Mouse (Mus musculus) urinary bladder, postnatal 25 days (tissue): ENCODE measurements around the gene Rtp4.

Experiments used
- DNase-seq: peaks from one replicate; pipeline ENCODE4 v3.0.0; 2022; ENCODE audit warnings: low spot score

Rtp4 gene

GRCm38 (mm10) chr16:23520235-23520871 is at the start of gene Rtp4, which contains the start of gene Masp1:
Gene Rtp4 (plus strand): TSS chr16:23520291.
Gene Masp1 (minus strand): TSS chr16:23520815.
- DNase-seq: no peak

GRCm38 (mm10) chr16:23471551-23471950 is 48.5 kb upstream of the Rtp4 start:
- DNase-seq: no peak

GRCm38 (mm10) chr16:23472046-23472445 is 48.0 kb upstream of the Rtp4 start:
- no peak for DNase-seq

- no peak for DNase-seq
Observed at GRCm38 (mm10) chr16:23475651-23476050, 44.4 kb upstream of the Rtp4 start.

GRCm38 (mm10) chr16:23476598-23476997 is 43.5 kb upstream of the Rtp4 start:
- DNase-seq: no peak

GRCm38 (mm10) chr16:23479872-23480603 is 40.1 kb upstream of the Rtp4 start:
- DNase-seq: no peak

- DNase-seq: no peak
Observed at GRCm38 (mm10) chr16:23482218-23482617, 37.9 kb upstream of the Rtp4 start.

- no peak for DNase-seq
Observed at GRCm38 (mm10) chr16:23482846-23483245, 37.2 kb upstream of the Rtp4 start.

GRCm38 (mm10) chr16:23483292-23483691 is 36.8 kb upstream of the Rtp4 start:
- no peak for DNase-seq

- DNase-seq: no peak
Observed at GRCm38 (mm10) chr16:23492783-23493182, 27.3 kb upstream of the Rtp4 start.

- no peak for DNase-seq
Observed at GRCm38 (mm10) chr16:23496245-23496924, 23.7 kb upstream of the Rtp4 start.

GRCm38 (mm10) chr16:23497440-23497839 is 22.7 kb upstream of the Rtp4 start:
- no peak for DNase-seq

GRCm38 (mm10) chr16:23497881-23498280 is 22.2 kb upstream of the Rtp4 start:
- no peak for DNase-seq

- no peak for DNase-seq
Observed at GRCm38 (mm10) chr16:23498691-23499131, 21.4 kb upstream of the Rtp4 start.

- DNase-seq: no peak
Observed at GRCm38 (mm10) chr16:23500558-23500957, 19.5 kb upstream of the Rtp4 start.

- DNase-seq: no peak
Observed at GRCm38 (mm10) chr16:23501288-23501687, 18.8 kb upstream of the Rtp4 start.

- DNase-seq: no peak
Observed at GRCm38 (mm10) chr16:23502478-23502877, 17.6 kb upstream of the Rtp4 start.

- DNase-seq: no peak
Observed at GRCm38 (mm10) chr16:23503351-23503750, 16.7 kb upstream of the Rtp4 start.

GRCm38 (mm10) chr16:23504320-23504744 is 15.8 kb upstream of the Rtp4 start:
- no peak for DNase-seq

GRCm38 (mm10) chr16:23505904-23506687 is 14.0 kb upstream of the Rtp4 start:
- DNase-seq: no peak

- DNase-seq: no peak
Observed at GRCm38 (mm10) chr16:23511166-23511935, 8.7 kb upstream of the Rtp4 start.
